Mouse (Mus musculus): ENCODE measurements around the gene Smim9. TPM values are rescaled to one million over a fixed set of nuclear protein-coding genes. Genes with fewer than 3 reads are reported as not detected.

Smim9 gene
- polyA plus RNA-seq, 1 experiment from 2014 or later: not detected

DNA sequence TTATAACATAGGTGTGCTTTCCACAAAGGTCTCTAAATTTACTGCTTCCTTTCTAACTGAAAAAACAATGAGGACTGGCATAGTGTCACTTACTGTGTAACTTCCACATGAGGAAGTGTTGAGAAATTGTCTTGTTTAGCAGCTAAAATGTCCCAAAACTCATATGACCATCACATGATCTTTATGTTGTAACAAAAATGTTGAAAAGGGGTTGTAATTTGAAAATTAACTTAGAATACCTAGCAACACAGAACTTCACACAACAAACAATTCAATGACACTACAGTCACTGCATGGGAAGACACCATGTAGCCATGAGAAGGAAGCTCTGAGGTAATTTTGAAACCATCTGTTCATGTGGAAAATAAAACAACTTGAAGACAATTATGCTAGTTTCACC lies 36.7 kb downstream of the Smim9 start:
- DNase-seq: no peak
- no peaks in the 10 kb centered on the region for H3K27me3 ChIP-seq (ENCODE audit: insufficient read depth, low read length)
- no peak for ATAC-seq
- no peak for TF ChIP-seq EP300 (IDR thresholded peaks at IDR 0.05; ENCODE audit: low read depth)
- no peak for TF ChIP-seq CTCF (IDR thresholded peaks at IDR 0.05; ENCODE audit: low read depth)
- peak overlapping the region; percentile 92 for H3K27ac ChIP-seq (ENCODE audit: low read depth)
- 0 out of 2 replicates have a peak, but pooled peaks cover 3% of the 10 kb centered on the region for H3K4me1 ChIP-seq (ENCODE audit: insufficient read depth)
- H3K36me3 ChIP-seq (replicated peaks; ENCODE audit: insufficient read depth, low read length): peaks cover 22% of the 10 kb centered on the region
- H3K4me3 ChIP-seq (ENCODE audit: low read depth, low read length): no peak overlapping the region
- no peak overlapping the region for H3K9ac ChIP-seq (replicated peaks)
- no peaks in the 10 kb centered on the region for H3K9me3 ChIP-seq (ENCODE audit: low read length)
- peak overlapping the region; percentile 69 for H3K4me2 ChIP-seq (ENCODE audit: low read depth, low read length)

DNA sequence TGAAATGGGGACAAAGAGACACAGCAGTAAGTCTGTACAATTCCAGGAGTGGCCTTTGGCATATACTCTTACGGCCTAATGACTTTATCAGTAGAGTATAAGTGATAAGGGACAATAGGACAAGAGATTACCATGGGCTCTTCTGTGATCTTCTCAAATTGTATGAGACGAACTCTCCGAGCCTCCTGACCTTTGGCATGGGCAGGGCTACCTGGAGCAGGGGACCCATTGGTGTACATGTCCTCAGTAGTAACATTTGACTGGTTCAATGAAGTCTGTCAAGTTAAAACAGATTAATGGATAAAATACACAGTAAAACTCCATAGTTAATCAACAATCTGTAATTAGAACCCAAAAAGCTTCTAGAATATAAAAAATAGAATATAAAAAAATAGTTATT lies 38.0 kb downstream of the Smim9 start:
- ATAC-seq: no peak
- Histone ChIP-seq H3K4me1 (ENCODE audit: insufficient read depth) (0 out of 2 replicates have a peak, but pooled peaks cover 3% of the 10 kb centered on the region), H3K4me2 (ENCODE audit: low read depth, low read length) (no peak overlapping the region), H3K9me3 (ENCODE audit: low read length) (no peaks in the 10 kb centered on the region), H3K27ac (ENCODE audit: low read depth) (no peak overlapping the region), H3K36me3 (replicated peaks; ENCODE audit: insufficient read depth, low read length) (peaks cover 27% of the 10 kb centered on the region), H3K4me3 (ENCODE audit: low read depth, low read length) (no peak overlapping the region), H3K27me3 (ENCODE audit: insufficient read depth, low read length) (no peaks in the 10 kb centered on the region), H3K9ac (replicated peaks) (no peak overlapping the region)
- no peak for DNase-seq
- TF ChIP-seq CTCF (IDR thresholded peaks at IDR 0.05; ENCODE audit: low read depth) (no peak), EP300 (IDR thresholded peaks at IDR 0.05; ENCODE audit: low read depth) (no peak)
- 58% methylated on average over 3 of the region's 3 CpGs for WGBS (ENCODE audit: insufficient replicate concordance)

DNA sequence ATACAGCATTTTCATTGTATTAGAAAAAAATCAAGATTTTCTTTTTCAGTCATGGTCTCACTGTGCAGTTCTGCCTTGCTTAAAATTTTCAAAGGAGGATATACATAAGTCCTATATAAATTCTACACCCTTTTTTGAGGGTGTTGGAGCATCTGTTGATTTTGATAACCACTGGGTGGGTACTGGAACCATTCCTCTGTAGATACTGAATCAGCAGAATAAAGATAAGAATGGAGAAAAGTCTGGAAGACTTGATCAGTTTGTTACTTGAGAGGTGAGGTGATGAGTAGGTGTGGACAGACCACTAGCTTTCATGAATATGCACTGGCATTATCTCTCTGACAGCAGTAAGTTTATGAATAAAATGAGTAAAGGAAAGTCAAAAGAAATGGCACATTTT lies 48.0 kb downstream of the Smim9 start:
- no peak overlapping the region for H3K4me3 ChIP-seq (ENCODE audit: low read depth, low read length)
- DNase-seq (no peak), ATAC-seq (peak; percentile 56)
- TF ChIP-seq CTCF (IDR thresholded peaks at IDR 0.05; ENCODE audit: low read depth) (no peak), EP300 (IDR thresholded peaks at IDR 0.05; ENCODE audit: low read depth) (peak; percentile 80)
- H3K9ac ChIP-seq (replicated peaks): no peak overlapping the region
- H3K27ac ChIP-seq (ENCODE audit: low read depth): peak overlapping the region; percentile 51; the same call in 1 of the 2 replicates
- H3K4me2 ChIP-seq (ENCODE audit: low read depth, low read length): peak overlapping the region; percentile 33; the same call in 1 of the 2 replicates
- no peaks in the 10 kb centered on the region for H3K27me3 ChIP-seq (ENCODE audit: insufficient read depth, low read length)
- H3K36me3 ChIP-seq (replicated peaks; ENCODE audit: insufficient read depth, low read length): peaks cover 69% of the 10 kb centered on the region
- no peaks in the 10 kb centered on the region for H3K9me3 ChIP-seq (ENCODE audit: low read length)
- no peaks in the 10 kb centered on the region for H3K4me1 ChIP-seq (ENCODE audit: insufficient read depth)

DNA sequence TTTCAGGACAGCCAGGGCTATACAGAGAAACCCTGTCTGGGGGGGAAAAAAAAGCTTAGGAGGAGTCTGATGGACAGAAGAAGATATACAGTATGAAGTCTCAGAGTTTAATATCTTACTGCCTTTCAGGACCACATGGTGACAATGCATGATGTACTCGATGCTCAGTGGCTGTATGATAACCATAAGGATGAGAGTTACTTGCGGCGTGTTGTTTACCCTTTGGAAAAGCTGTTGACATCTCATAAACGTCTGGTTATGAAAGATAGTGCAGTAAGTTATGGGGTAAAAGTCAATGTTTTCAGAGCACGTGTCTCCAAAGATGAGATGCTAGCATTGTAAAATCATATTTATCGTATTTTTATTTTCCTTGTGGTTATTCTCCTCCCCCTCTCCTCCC lies 61.3 kb downstream of the Smim9 start:
- Histone ChIP-seq H3K27ac (ENCODE audit: low read depth) (no peak overlapping the region), H3K9ac (replicated peaks) (no peak overlapping the region), H3K4me1 (ENCODE audit: insufficient read depth) (no peaks in the 10 kb centered on the region), H3K27me3 (ENCODE audit: insufficient read depth, low read length) (no peaks in the 10 kb centered on the region), H3K9me3 (ENCODE audit: low read length) (no peaks in the 10 kb centered on the region), H3K4me2 (ENCODE audit: low read depth, low read length) (no peak overlapping the region), H3K36me3 (replicated peaks; ENCODE audit: insufficient read depth, low read length) (peaks cover 18% of the 10 kb centered on the region), H3K4me3 (ENCODE audit: low read depth, low read length) (no peak overlapping the region)
- DNase-seq (no peak), ATAC-seq (peak; percentile 74)
- 75% methylated on average over 6 of the region's 6 CpGs for WGBS (ENCODE audit: insufficient replicate concordance)
- TF ChIP-seq EP300 (IDR thresholded peaks at IDR 0.05; ENCODE audit: low read depth) (peak; percentile 55; the same call in 1 of the 2 replicates), CTCF (IDR thresholded peaks at IDR 0.05; ENCODE audit: low read depth) (no peak)

DNA sequence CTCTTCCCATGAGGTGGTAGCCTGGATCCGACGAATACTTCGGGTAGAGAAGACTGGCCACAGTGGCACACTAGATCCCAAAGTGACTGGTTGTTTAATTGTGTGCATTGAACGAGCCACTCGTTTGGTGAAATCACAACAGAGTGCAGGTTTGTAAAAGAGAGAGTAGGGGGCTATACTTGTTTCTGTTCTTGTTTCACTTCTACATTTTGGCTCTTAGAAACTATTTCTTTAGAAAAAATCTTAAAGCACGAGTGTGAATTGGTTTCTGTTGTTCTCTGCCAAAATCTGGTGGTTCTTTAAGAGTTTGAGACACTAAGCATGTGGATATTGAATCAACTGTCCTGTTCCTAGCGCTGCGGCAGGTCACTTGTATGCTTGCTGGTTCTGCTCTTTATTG lies 64.8 kb downstream of the Smim9 start:
- ATAC-seq: no peak
- no peaks in the 10 kb centered on the region for H3K27me3 ChIP-seq (ENCODE audit: insufficient read depth, low read length)
- H3K9me3 ChIP-seq (ENCODE audit: low read length): no peaks in the 10 kb centered on the region
- TF ChIP-seq CTCF (IDR thresholded peaks at IDR 0.05; ENCODE audit: low read depth): no peak
- no peak for TF ChIP-seq EP300 (IDR thresholded peaks at IDR 0.05; ENCODE audit: low read depth)
- 0 out of 2 replicates have a peak, but pooled peaks cover 3% of the 10 kb centered on the region for H3K36me3 ChIP-seq (replicated peaks; ENCODE audit: insufficient read depth, low read length)
- H3K4me1 ChIP-seq (ENCODE audit: insufficient read depth): no peaks in the 10 kb centered on the region
- H3K9ac ChIP-seq (replicated peaks): no peak overlapping the region
- 84% methylated on average over 8 of the region's 8 CpGs for WGBS (ENCODE audit: insufficient replicate concordance)
- no peak overlapping the region for H3K27ac ChIP-seq (ENCODE audit: low read depth)
- H3K4me2 ChIP-seq (ENCODE audit: low read depth, low read length): no peak overlapping the region
- no peak overlapping the region for H3K4me3 ChIP-seq (ENCODE audit: low read depth, low read length)
- no peak for DNase-seq

DNA sequence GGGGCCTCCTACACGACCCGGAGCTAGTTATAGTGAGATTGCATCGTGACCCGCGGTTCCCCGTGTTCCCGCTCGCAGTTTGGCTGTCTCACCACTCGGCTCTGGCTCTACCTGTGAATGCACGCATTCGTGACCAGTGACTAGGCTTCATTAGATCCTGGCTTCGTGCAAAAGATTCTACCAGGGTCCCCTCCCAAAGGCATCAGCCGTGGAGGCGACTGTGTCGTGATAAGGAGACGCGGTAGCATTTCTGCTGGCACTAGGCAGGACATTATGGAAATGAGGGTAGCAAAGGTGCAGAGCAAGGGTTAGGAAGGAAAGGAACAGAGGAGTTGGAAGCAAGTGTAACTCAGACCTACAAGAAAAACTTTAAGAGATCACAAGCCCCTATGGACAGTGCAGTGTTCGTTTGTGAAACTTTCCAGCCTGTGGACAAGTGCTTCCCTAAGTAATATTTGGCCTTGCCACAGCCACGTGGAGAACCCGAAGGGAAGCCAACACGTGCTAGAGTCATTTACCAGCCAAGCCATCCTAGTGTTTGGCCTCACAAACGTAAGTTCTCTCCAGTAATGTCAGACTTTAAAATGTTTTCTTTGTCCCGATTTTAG lies 67.3 kb downstream of the Smim9 start:
- TF ChIP-seq EP300 (IDR thresholded peaks at IDR 0.05; ENCODE audit: low read depth) (no peak), CTCF (IDR thresholded peaks at IDR 0.05; ENCODE audit: low read depth) (no peak)
- WGBS (ENCODE audit: insufficient replicate concordance): 16% methylated on average over 23 of the region's 23 CpGs
- ATAC-seq: no peak; the same call in 1 of the 2 replicates

More for the DNA sequence above, 67.3 kb downstream of the Smim9 start:
- Histone ChIP-seq H3K4me1 (ENCODE audit: insufficient read depth) (no peaks in the 10 kb centered on the region), H3K27ac (ENCODE audit: low read depth) (peak overlapping the region; percentile 74), H3K4me3 (ENCODE audit: low read depth, low read length) (peak overlapping the region; percentile 64), H3K27me3 (ENCODE audit: insufficient read depth, low read length) (no peaks in the 10 kb centered on the region), H3K36me3 (replicated peaks; ENCODE audit: insufficient read depth, low read length) (0 out of 2 replicates have a peak, but pooled peaks cover 3% of the 10 kb centered on the region), H3K4me2 (ENCODE audit: low read depth, low read length) (peak overlapping the region; percentile 82), H3K9ac (replicated peaks) (peak overlapping the region; percentile 59), H3K9me3 (ENCODE audit: low read length) (no peaks in the 10 kb centered on the region)
- peak; percentile 18 for DNase-seq

Other genes with a start within 250 kb of the Smim9 start
- 1.2 and 1.4 TPM in 2 replicates for gene Gab3, start 78.3 kb downstream of the Smim9 start, polyA plus RNA-seq (2015; fragmentation: Nextera tagmentation; extraction: Ambion mirVana)
- gene Dkc1, start 67.9 kb downstream of the Smim9 start, polyA plus RNA-seq (2015; fragmentation: Nextera tagmentation; extraction: Ambion mirVana): 33.0 and 46.7 TPM in 2 replicates
- gene Mpp1, start 32.8 kb downstream of the Smim9 start, polyA plus RNA-seq (2015; fragmentation: Nextera tagmentation; extraction: Ambion mirVana): 74.1 and 76.4 TPM in 2 replicates
- gene Fundc2, start 218.6 kb upstream of the Smim9 start, polyA plus RNA-seq (2015; fragmentation: Nextera tagmentation; extraction: Ambion mirVana): 25.8 and 26.4 TPM in 2 replicates
- gene F8, start 218.8 kb upstream of the Smim9 start, polyA plus RNA-seq (2015; fragmentation: Nextera tagmentation; extraction: Ambion mirVana): 4.2 and 4.8 TPM in 2 replicates